Mouse (Mus musculus) sigmoid colon, adult 10 weeks (tissue): ENCODE data around the gene Pdcl3. TPM values are rescaled to one million over a fixed set of nuclear protein-coding genes. Genes with fewer than 3 reads are reported as not detected.

Experiments used
- polyA plus RNA-seq: library from polyadenylated mRNA; stranded (reverse); fragments of 350-450 nt; fragmentation: Illumina TruSeq; extraction: RNeasy Lipid Tissue Mini Kit (QIAGEN cat#74804); gene quantifications from one replicate; pipeline ENCODE4 v1.2.3, GENCODE M21; 2014; ENCODE audit warnings: low read depth, low replicate concordance

The Pdcl3 gene
- polyA plus RNA-seq = 100 TPM

DNA sequence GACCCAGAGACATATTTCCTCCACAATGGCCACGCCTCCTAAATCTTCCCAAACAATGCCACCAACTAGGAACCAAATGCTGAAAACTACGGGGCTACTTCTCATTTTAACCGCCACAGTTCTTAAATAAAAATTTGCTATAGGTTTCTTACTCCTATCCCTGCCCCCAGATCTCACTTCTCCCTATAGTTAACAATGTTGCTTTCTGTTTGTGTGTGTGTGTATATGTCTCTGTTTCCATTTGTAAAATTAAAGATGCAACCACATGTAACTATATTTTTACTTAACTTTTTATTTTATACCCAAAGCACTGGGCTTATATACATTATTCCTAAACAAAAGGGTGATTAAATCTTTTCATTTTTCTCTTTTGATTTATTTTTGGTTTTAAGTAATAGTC, at the start of gene Pdcl3:
Gene Pdcl3, plus strand, starts transcription at position 301 of the 400 bp plus-strand sequence.

DNA sequence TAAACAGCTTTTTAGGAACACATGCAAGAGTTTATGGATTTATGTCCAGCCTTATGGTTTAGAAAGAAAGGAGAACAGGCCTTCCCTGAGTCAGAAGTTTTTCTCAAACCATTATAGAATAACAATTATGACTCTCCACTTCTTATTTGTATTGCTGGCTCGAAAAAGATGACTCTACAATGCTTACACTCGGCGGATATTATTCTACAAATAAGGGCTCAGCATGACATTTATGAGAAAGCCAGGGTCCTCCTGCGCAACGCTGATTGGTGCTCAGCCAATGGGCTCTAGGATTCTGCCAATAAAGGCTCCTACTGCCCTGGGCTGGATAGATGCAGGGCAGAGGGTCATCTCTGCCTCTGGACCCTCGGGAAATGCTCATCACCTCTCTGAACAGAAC, 46.6 kb upstream of the Pdcl3 start, which contains the start of gene Nms:
Gene Nms, plus strand, starts transcription at position 301 of the 400 bp plus-strand sequence.

Other genes with a start within 250 kb of the Pdcl3 start
- gene Lonrf2, start 148.9 kb upstream of the Pdcl3 start, polyA plus RNA-seq = 2.2 TPM
- gene Chst10, start 87.4 kb upstream of the Pdcl3 start, polyA plus RNA-seq = 1.2 TPM
- not detected for gene Nms, start 46.5 kb upstream of the Pdcl3 start, polyA plus RNA-seq
- gene Npas2, start 208.1 kb downstream of the Pdcl3 start, polyA plus RNA-seq = 17.2 TPM